Mouse (Mus musculus) testis, adult 2 months (tissue): Measurements from ENCODE around the gene Tns1.

Experiments used
- CTCF ChIP-seq: fragments of 200-500 bp; IDR thresholded peaks from 2 replicates; pipeline ENCODE4 v1.5.1; 2012; ENCODE audit warnings: low read depth, mild to moderate bottlenecking, inconsistent platforms, low read length, moderate library complexity; ENCODE audit not compliant: control insufficient read depth, insufficient read depth, insufficient replicate concordance
- POLR2A ChIP-seq: fragments of 200-500 bp; IDR thresholded peaks from 2 replicates; pipeline ENCODE4 v1.6.1; 2012; ENCODE audit warnings: low read depth, mild to moderate bottlenecking, inconsistent platforms, low read length, moderate library complexity; ENCODE audit not compliant: control insufficient read depth

DNA sequence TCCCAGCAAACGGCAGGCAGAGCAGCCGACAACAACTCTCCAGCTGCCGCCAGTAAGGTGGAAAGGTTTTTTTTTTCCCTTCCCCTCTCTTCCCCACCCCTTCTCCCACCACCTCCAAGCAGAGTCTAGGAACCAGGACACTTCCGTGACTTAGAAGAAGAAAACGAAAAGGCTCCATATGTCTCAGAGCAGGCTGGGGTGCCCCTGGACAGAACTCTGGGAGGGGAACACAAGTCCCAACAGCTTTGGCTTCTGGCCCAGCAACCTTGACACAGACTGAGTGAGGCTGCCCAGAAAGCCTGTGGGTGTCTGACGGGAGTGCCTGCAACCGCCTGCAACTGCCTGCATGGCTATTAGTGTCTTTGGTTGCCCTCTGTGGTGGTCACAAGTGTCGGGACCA lies 160.6 kb downstream of the Tns1 start:
- TF ChIP-seq POLR2A (no peak), CTCF (no peak)
